Mouse (Mus musculus) adipocyte (in vitro differentiated cells): ENCODE measurements at regions not wholly inside any gene's neighbourhood (a gene's known extent, or its start where the extent isn't known, plus 50 kb on each side); places are given as distances from the start of the nearest gene placed in this dataset.

ENCODE experiments used
- DNase-seq: peaks from one replicate; pipeline ENCODE4 v3.0.0-alpha.2; 2016; ENCODE audit warnings: low spot score

GRCm38 (mm10) chr11:65638211-65638610, 149.9 kb downstream of the Map2k4 start:
- DNase-seq: no peak

GRCm38 (mm10) chr11:65637206-65637605, 150.9 kb downstream of the Map2k4 start:
- DNase-seq: no peak

GRCm38 (mm10) chr11:65635307-65635706, 152.8 kb downstream of the Map2k4 start:
- no peak for DNase-seq

DNA sequence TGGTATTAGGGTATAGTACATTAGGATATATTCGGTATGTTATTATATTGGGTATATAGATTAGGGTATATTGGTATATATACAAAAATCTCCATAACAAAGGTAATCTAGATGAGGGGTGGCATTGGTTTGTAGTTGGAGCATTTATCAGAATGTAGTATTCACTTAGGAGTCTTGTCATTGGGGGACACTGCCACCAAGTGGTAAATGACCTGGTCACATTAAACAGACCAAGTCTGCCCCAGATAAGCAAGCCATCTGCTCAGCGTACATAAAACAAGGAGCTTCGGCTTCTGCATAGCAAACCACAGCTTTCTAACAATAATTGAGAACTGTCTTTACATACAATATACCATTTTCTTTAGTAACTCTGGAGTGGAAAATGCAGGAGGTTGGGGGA, 156.9 kb downstream of the Map2k4 start:
- peak; percentile 36 for DNase-seq

- no peak for DNase-seq
Observed at GRCm38 (mm10) chr11:65630436-65630835, 157.7 kb downstream of the Map2k4 start.

DNA sequence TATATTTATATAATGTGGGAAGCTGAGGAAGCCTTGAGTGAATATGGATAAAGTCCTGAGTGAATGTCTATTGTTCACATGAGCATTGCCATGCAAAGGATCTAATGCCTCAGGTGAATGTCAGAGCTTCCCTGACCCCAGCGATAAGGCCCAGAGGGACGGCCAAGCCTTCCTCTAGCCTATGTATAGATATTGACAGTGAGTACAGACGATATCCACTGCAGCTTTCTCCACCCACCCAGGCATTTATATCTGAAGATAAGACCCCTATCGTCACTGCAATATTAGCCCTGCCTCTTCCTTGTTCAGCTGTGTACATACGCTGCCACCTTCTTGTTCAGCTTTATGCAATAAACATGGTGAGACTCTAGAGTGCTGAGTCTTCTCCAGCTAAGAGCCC, 158.8 kb downstream of the Map2k4 start:
- DNase-seq: no peak

GRCm38 (mm10) chr11:65618976-65619375, 169.1 kb downstream of the Map2k4 start:
- no peak for DNase-seq

DNA sequence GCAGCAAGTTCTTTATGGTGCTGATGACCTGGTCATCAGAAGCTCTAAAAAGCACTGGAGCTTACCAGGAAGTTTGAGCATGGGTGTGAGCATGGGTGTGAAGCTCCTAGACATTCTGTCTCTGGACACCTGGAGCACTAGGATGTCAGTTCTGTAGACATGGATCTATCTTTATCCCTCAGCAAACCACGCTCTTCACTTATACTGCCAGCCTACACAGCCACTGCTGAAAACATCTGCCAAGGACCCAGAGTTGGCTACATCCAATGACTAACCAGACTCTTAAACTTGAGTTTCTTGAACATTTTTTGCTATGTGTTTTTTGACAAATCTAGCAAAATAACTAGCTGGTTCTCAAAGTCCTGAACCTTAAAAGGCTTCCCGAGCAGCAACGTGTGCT, 177.6 kb downstream of the Map2k4 start:
- DNase-seq: no peak

- no peak for DNase-seq
Observed at GRCm38 (mm10) chr11:65609056-65609455, 179.0 kb downstream of the Map2k4 start.

- no peak for DNase-seq
Observed at GRCm38 (mm10) chr11:65597298-65598076, 190.6 kb downstream of the Map2k4 start.

DNA sequence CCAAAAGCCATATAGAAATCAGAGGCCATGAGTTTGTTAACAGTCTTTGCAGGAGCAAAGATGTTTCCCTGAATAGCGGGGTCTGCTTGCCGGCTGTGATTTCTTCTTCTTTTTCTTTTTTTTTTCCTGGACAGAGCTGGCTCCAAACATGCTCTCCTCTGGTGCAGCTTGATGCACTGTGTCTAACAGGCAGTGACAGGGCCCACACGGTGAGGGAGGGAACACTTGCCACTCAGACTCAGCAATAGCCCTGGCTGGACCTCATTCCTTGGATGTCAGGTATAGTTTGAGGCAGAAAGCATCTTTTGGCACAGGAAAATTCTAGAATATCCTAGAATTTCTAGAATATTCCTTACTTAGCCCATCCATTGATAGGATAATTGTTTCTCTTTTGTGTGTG, 199.6 kb downstream of the Map2k4 start:
- no peak for DNase-seq

DNA sequence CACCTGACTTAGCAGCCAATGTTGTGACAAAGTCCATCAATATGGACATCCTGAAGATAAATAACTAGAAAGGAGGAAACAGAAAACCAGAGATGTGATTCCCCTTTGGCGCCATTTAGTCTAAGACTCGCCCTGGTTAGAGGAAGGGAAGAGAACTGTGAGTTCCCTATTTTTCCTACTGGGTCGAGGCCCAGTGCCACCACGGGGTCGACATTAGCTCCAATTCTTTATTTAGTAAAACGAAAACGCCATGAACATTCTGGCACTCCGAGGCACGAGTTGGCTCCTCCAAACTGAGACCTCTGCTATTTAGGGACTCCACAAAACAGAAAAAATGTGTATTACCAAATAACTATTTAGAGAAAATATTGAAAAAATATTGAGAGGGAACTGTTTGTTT, 220.3 kb downstream of the Map2k4 start:
- DNase-seq: no peak

DNA sequence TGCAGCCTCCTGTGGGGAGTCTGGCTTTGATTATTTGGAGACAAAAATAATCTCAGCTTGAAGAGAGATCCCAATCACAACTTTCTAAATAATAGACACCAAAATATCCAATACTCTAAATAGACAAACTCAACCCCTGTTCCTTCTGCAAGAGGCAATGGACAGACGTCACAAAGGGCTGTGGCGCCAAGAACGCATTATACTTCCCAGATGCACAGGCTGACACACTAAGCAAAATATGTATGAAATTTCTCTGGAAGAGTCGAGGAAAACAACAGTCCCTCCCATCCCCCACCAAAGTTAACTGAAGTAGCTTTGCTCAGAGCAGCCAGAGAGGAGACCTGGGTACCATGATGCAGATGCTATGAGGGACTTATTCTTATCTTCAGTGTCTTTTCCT, 229.9 kb downstream of the Map2k4 start:
- DNase-seq: no peak

DNA sequence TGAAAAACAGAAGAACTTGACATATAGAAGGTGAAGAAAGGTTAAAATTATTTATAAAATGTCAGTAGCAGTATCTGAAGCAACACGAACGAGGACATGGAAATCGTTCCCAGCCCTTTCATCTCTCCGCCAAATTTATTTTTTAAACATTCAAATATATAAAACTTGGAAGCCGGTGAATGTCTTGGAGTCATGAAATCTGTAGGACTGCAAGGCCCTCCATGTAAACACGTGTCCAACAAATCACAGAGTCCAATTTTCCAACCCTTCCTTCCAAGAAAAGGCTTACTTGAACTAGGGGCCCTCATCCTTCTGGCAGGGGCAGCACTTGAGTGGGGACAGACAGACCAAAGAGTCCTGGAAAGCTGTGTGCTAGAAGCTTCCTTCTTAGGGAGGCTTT, 237.0 kb downstream of the Map2k4 start:
- DNase-seq: no peak

DNA sequence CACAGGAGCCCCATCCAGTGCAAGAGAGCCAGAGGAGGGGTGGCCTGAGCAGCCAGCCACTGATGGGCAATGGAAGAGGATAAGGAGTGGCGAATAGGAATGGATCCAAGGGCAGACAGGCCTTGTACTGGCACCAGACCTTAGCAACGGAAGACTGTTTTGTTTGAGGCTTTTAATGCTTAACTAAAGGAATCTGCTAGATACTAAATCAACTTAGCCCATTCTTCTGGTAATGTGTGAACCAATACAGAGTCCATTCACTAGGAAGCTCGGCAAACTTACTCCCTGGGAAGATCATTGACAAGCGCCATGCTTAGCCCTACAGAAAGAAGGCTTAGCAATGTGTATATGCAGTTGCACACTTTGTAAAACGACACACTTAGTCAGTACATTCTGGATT, 243.8 kb downstream of the Map2k4 start:
- no peak for DNase-seq

- no peak for DNase-seq
Observed at GRCm38 (mm10) chr11:65543581-65543980, 244.5 kb downstream of the Map2k4 start.

- no peak for DNase-seq
Observed at GRCm38 (mm10) chr11:65537046-65537630, 251.0 kb downstream of the Map2k4 start.

- no peak for DNase-seq
Observed at GRCm38 (mm10) chr11:65535726-65536442, 252.2 kb downstream of the Map2k4 start.

GRCm38 (mm10) chr11:65530744-65531143, 257.4 kb downstream of the Map2k4 start:
- DNase-seq: peak; percentile 11

- no peak for DNase-seq
Observed at GRCm38 (mm10) chr11:65505106-65505865, 235.5 kb upstream of the Myocd start.

GRCm38 (mm10) chr11:65497979-65498378, 228.2 kb upstream of the Myocd start:
- no peak for DNase-seq

DNA sequence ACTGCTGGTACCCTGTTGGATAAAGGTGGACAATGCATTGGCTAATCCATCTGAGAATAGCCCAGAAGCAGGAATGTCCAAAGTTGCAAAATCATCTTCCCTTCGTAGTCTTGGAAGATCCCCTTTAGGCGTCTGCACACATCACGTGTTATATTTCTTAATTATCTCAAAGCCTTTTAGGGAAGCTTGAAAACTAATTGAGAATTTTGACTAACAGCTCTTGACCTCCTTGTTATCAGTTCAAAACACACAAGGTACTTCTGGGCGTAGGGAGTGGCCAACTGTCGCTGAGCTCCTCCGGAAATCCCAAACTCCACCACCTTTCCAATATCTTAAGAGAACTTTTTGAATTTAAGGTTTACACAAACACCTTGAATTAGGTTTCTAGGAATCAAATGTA, 227.6 kb upstream of the Myocd start:
- DNase-seq: no peak
